Mouse (Mus musculus) stomach, embryonic 14.5 days (tissue): Measurements from ENCODE around the gene Tcl1b2. TPM values are rescaled to one million over a fixed set of nuclear protein-coding genes. Genes with fewer than 3 reads are reported as not detected.
"Not testable (repeated sequence)": the region's sequence is repeated elsewhere in the genome, so short reads cannot be mapped to it uniquely, and the experiment has no call there.

Experiments used
- ATAC-seq: fragments of 200-750 bp; cut with Nextera tagmentation; 2 replicates; pipeline ENCODE4 v1.8.0; 2017; ENCODE audit warnings: low read depth, moderate TSS enrichment; ENCODE audit not compliant: insufficient number of reproducible peaks, insufficient read depth, low FRiP score
- H3K27ac ChIP-seq: fragments of 300-500 bp; sonication (generic); 2 replicates; pipeline ENCODE4 v1.5.1; 2014; ENCODE audit warnings: mild to moderate bottlenecking, low read length, moderate library complexity, mixed read lengths
- H3K27me3 ChIP-seq: fragments of 300-500 bp; sonication (generic); 2 replicates; pipeline ENCODE4 v1.6.1; 2014; ENCODE audit warnings: low read length, control low read depth, mixed read lengths; ENCODE audit not compliant: control insufficient read depth, insufficient read depth
- H3K36me3 ChIP-seq: fragments of 300-500 bp; sonication (generic); 2 replicates; pipeline ENCODE4 v1.6.1; 2014; ENCODE audit warnings: mild to moderate bottlenecking, control low read depth, low read length, moderate library complexity, mixed read lengths; ENCODE audit not compliant: control insufficient read depth, insufficient read depth
- H3K4me1 ChIP-seq: fragments of 300-500 bp; sonication (generic); 2 replicates; pipeline ENCODE4 v1.6.1; 2014; ENCODE audit warnings: low read length, control low read depth, mixed read lengths; ENCODE audit not compliant: control insufficient read depth, insufficient read depth
- H3K4me2 ChIP-seq: fragments of 300-500 bp; sonication (generic); replicated peaks from 2 replicates; pipeline ENCODE4 v1.6.1; 2014; ENCODE audit warnings: low read depth, low read length, control low read depth
- H3K4me3 ChIP-seq: fragments of 300-500 bp; sonication (generic); 2 replicates; pipeline ENCODE4 v1.5.1; 2014; ENCODE audit warnings: low read depth, low read length, control low read depth
- H3K9ac ChIP-seq: fragments of 300-500 bp; sonication (generic); replicated peaks from 2 replicates; pipeline ENCODE4 v1.6.1; 2014; ENCODE audit warnings: low read depth, mild to moderate bottlenecking, control low read depth, low read length, moderate library complexity, mixed read lengths
- H3K9me3 ChIP-seq: fragments of 300-500 bp; sonication (generic); 2 replicates; pipeline ENCODE4 v1.6.1; 2016; ENCODE audit warnings: low read depth, low read length, control low read depth; ENCODE audit not compliant: control insufficient read depth
- WGBS: fragments of 180-500 bp; shearing (Covaris S2); extraction: QIAGEN DNeasy Blood & Tissue Kit; methylation state at CpG from one replicate; pipeline ENCODE4 v1.1.7; 2014; 5-methylcytosine and 5-hydroxymethylcytosine counted together
- polyA plus RNA-seq: library from polyadenylated mRNA; unstranded; fragments of >200 nt; fragmentation: Nextera tagmentation; extraction: Ambion mirVana; gene quantifications from 2 replicates; pipeline ENCODE4 v1.2.1, GENCODE M21; 2014

Tcl1b2 gene
- polyA plus RNA-seq, 1 experiment from 2014 or later: not detected

- not testable (repeated sequence) for H3K9me3 ChIP-seq, H3K36me3 ChIP-seq, H3K27ac ChIP-seq, H3K4me3 ChIP-seq, H3K4me2 ChIP-seq, ATAC-seq, H3K27me3 ChIP-seq, H3K9ac ChIP-seq, H3K4me1 ChIP-seq
- 59% methylated on average over 3 of the region's 3 CpGs for WGBS
Measured at GRCm38 (mm10) chr12:105176044-105176443, 30.2 kb downstream of the Tcl1b2 start, which contains the start of gene Tcl1b5. Tcl1b5 (plus strand) TSS chr12:105176344.

- not testable (repeated sequence) for H3K9ac ChIP-seq, H3K27me3 ChIP-seq, H3K4me3 ChIP-seq, H3K27ac ChIP-seq, H3K4me2 ChIP-seq, ATAC-seq, H3K4me1 ChIP-seq, H3K36me3 ChIP-seq, H3K9me3 ChIP-seq
- 61% methylated on average over 4 of the region's 4 CpGs for WGBS
Measured at GRCm38 (mm10) chr12:105181040-105181644, 35.3 kb downstream of the Tcl1b2 start.

GRCm38 (mm10) chr12:105188980-105189379, 43.2 kb downstream of the Tcl1b2 start:
- not testable (repeated sequence) for ATAC-seq, H3K27ac ChIP-seq, H3K9ac ChIP-seq, H3K4me2 ChIP-seq, H3K4me3 ChIP-seq, H3K9me3 ChIP-seq, H3K36me3 ChIP-seq, H3K27me3 ChIP-seq, H3K4me1 ChIP-seq
- WGBS: 48% methylated on average over 2 of the region's 2 CpGs

- not testable (repeated sequence) for H3K9ac ChIP-seq, ATAC-seq, H3K4me3 ChIP-seq, H3K27me3 ChIP-seq, H3K4me1 ChIP-seq, H3K27ac ChIP-seq, H3K4me2 ChIP-seq, H3K36me3 ChIP-seq, H3K9me3 ChIP-seq
- WGBS: 93% methylated on average over 6 of the region's 6 CpGs
Measured at GRCm38 (mm10) chr12:105190743-105191142, 44.9 kb downstream of the Tcl1b2 start, which contains the start of gene Tcl1b3. Tcl1b3 (plus strand) TSS chr12:105191043.

- H3K27ac ChIP-seq, H3K4me3 ChIP-seq, H3K9ac ChIP-seq, H3K9me3 ChIP-seq, H3K4me1 ChIP-seq, H3K36me3 ChIP-seq, H3K27me3 ChIP-seq, ATAC-seq, H3K4me2 ChIP-seq: not testable (repeated sequence)
- WGBS: 68% methylated on average over 7 of the region's 7 CpGs
Measured at GRCm38 (mm10) chr12:105199684-105200497, 54.1 kb downstream of the Tcl1b2 start.

- 72% methylated on average over 1 of the region's 1 CpGs for WGBS
- H3K27ac ChIP-seq, H3K4me2 ChIP-seq, ATAC-seq, H3K9me3 ChIP-seq, H3K4me3 ChIP-seq, H3K9ac ChIP-seq, H3K27me3 ChIP-seq, H3K36me3 ChIP-seq, H3K4me1 ChIP-seq: not testable (repeated sequence)
Measured at GRCm38 (mm10) chr12:105201657-105202056, 55.8 kb downstream of the Tcl1b2 start, which contains the start of gene Tcl1b4. Tcl1b4 (plus strand) TSS chr12:105201957.

Other genes starting within 250 kb of the Tcl1b2 start
- gene Syne3, start 136.2 kb upstream of the Tcl1b2 start, polyA plus RNA-seq: 0.22 and 0.59 TPM in 2 replicates
- gene Glrx5, start 113.3 kb upstream of the Tcl1b2 start, polyA plus RNA-seq: 144 and 160 TPM in 2 replicates
- not detected in 2 replicates for gene Tcl1b1, start 13.7 kb downstream of the Tcl1b2 start, polyA plus RNA-seq
- not detected in 2 replicates for gene Tcl1b5, start 30.3 kb downstream of the Tcl1b2 start, polyA plus RNA-seq
- gene Tcl1b3, start 45.0 kb downstream of the Tcl1b2 start, polyA plus RNA-seq: not detected in 2 replicates
- not detected in 2 replicates for gene Tcl1b4, start 55.9 kb downstream of the Tcl1b2 start, polyA plus RNA-seq
- gene Tcl1, start 76.8 kb downstream of the Tcl1b2 start, polyA plus RNA-seq: not detected in 2 replicates
- 0.14 and 0.33 TPM in 2 replicates for gene Tunar, start 187.9 kb downstream of the Tcl1b2 start, polyA plus RNA-seq